Mouse (Mus musculus) thymus, postnatal 25 days (tissue): ENCODE data around the gene Olfr994.

Experiments used
- DNase-seq: peaks from one replicate; pipeline ENCODE4 v3.0.0; 2022

Olfr994 gene

GRCm38 (mm10) chr2:85436351-85436750, at the start of gene Olfr994:
Gene Olfr994, minus strand, starts transcription at chr2:85436451.
- no peak for DNase-seq

- no peak for DNase-seq
Observed at GRCm38 (mm10) chr2:85466801-85467325, 30.6 kb upstream of the Olfr994 start.

- no peak for DNase-seq
Observed at GRCm38 (mm10) chr2:85443539-85443938, 7.3 kb upstream of the Olfr994 start, which contains the start of gene Olfr995. Gene Olfr995, minus strand, starts transcription at chr2:85443639.

- no peak for DNase-seq
Observed at GRCm38 (mm10) chr2:85442546-85442945, 6.3 kb upstream of the Olfr994 start.

GRCm38 (mm10) chr2:85425893-85426292, 10.4 kb downstream of the Olfr994 start:
- no peak for DNase-seq

- DNase-seq = no peak
Observed at GRCm38 (mm10) chr2:85414777-85415176, 21.5 kb downstream of the Olfr994 start, which contains the start of gene Olfr993. Gene Olfr993, minus strand, starts transcription at chr2:85414877.

- DNase-seq = no peak
Observed at GRCm38 (mm10) chr2:85409369-85409768, 26.9 kb downstream of the Olfr994 start, which contains the start of gene Olfr992. Gene Olfr992, minus strand, starts transcription at chr2:85409469.
